Mouse (Mus musculus) liver, embryonic 11.5 days (tissue): ENCODE measurements around the gene Rspry1. TPM values are rescaled to one million over a fixed set of nuclear protein-coding genes. Genes with fewer than 3 reads are reported as not detected.

Experiments used
- ATAC-seq: fragments of 200-750 bp; cut with Nextera tagmentation; replicated peaks from 2 replicates; pipeline ENCODE4 v1.8.0; 2017; ENCODE audit warnings: moderate number of reproducible peaks, mild to moderate bottlenecking, moderate TSS enrichment, moderate library complexity; ENCODE audit not compliant: low FRiP score
- DNase-seq: peaks from one replicate; pipeline ENCODE4 v3.0.0-alpha.2; 2017; ENCODE audit warnings: low spot score
- H3K27ac ChIP-seq: fragments of 300-500 bp; sonication (generic); 2 replicates; pipeline ENCODE4 v1.5.1; 2014; ENCODE audit warnings: mild to moderate bottlenecking, low read depth, low read length, control low read depth
- H3K27me3 ChIP-seq: fragments of 300-500 bp; sonication (generic); replicated peaks from 2 replicates; pipeline ENCODE4 v1.6.1; 2014; ENCODE audit warnings: low read length, mixed read lengths; ENCODE audit not compliant: control insufficient read depth, insufficient read depth
- H3K36me3 ChIP-seq: fragments of 300-500 bp; sonication (generic); 2 replicates; pipeline ENCODE4 v1.6.1; 2014; ENCODE audit warnings: mild to moderate bottlenecking, low read length, moderate library complexity, mixed read lengths; ENCODE audit not compliant: control insufficient read depth, insufficient read depth
- H3K4me1 ChIP-seq: fragments of 300-500 bp; sonication (generic); replicated peaks from 2 replicates; pipeline ENCODE4 v1.6.1; 2014; ENCODE audit warnings: low read length, mixed read lengths; ENCODE audit not compliant: control insufficient read depth, insufficient read depth
- H3K4me2 ChIP-seq: fragments of 300-500 bp; sonication (generic); 2 replicates; pipeline ENCODE4 v1.6.1; 2014; ENCODE audit warnings: mild to moderate bottlenecking, control low read depth, moderate library complexity
- H3K4me3 ChIP-seq: fragments of 300-500 bp; sonication (generic); 2 replicates; pipeline ENCODE4 v1.5.1; 2014; ENCODE audit warnings: low read depth, low read length, control low read depth
- H3K9ac ChIP-seq: fragments of 300-500 bp; sonication (generic); 2 replicates; pipeline ENCODE4 v1.6.1; 2014; ENCODE audit warnings: low read depth, low read length, control low read depth
- H3K9me3 ChIP-seq: fragments of 300-500 bp; sonication (generic); 2 replicates; pipeline ENCODE4 v1.6.1; 2016; ENCODE audit warnings: low read length, inconsistent platforms, mixed read lengths; ENCODE audit not compliant: control insufficient read depth
- WGBS: fragments of 180-500 bp; shearing (Covaris S2); extraction: QIAGEN DNeasy Blood & Tissue Kit; methylation state at CpG from one replicate; pipeline ENCODE4 v1.1.7; 2014; 5-methylcytosine and 5-hydroxymethylcytosine counted together
- polyA plus RNA-seq: library from polyadenylated mRNA; unstranded; fragments of >200 nt; fragmentation: Nextera tagmentation; extraction: Ambion mirVana; gene quantifications from 2 replicates; pipeline ENCODE4 v1.2.1, GENCODE M21; 2014

The Rspry1 gene
- polyA plus RNA-seq, 1 experiment from 2014 or later, result 38.0 TPM

DNA sequence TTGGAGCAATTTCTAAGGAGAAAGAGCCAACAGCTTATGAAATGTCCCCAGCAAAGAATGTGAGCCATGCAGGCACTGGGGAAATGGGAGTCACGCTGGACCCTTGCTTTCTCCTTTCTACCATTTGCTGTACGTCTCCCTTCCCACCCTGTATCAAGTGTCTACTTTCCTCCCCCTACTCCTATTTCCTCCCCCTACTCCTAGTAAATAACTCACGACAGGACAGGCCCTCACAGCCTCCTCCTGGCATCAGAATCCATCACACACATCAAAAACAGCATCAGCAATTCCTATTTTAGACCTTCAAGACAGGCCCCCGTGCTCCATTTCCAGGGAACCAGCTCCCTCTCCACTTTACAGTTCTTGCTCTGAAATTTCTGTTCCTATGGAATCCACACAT is 10.0 kb upstream of the Rspry1 start:
- Histone ChIP-seq H3K36me3 (peaks cover 14% of the 10 kb centered on the region), H3K9me3 (no peaks in the 10 kb centered on the region), H3K4me1 (no peaks in the 10 kb centered on the region), H3K27ac (no peak overlapping the region), H3K27me3 (no peaks in the 10 kb centered on the region), H3K4me2 (no peak overlapping the region), H3K4me3 (no peak overlapping the region), H3K9ac (no peak overlapping the region)
- ATAC-seq, result no peak
- DNase-seq, result no peak
- 86% methylated on average over 4 of the region's 4 CpGs for WGBS

DNA sequence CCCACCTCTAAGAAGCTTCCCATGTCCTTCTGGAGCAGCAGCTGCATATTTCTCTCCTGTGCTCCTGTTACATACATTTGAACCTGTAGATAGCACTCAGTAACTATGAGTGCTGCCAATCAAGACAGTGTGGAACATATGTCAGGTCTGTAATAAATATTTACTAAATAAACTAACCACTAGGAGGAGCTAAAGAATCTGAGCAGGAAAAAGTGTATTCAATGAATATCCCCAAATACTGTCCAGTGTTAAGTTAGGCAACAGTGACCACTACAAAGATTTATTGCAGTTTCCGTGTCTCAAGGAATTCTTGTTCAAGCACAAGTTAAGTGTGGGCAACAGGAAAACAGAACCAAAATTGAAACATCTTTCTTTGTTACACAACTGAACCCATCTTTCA is 7.5 kb upstream of the Rspry1 start:
- DNase-seq, result no peak

DNA sequence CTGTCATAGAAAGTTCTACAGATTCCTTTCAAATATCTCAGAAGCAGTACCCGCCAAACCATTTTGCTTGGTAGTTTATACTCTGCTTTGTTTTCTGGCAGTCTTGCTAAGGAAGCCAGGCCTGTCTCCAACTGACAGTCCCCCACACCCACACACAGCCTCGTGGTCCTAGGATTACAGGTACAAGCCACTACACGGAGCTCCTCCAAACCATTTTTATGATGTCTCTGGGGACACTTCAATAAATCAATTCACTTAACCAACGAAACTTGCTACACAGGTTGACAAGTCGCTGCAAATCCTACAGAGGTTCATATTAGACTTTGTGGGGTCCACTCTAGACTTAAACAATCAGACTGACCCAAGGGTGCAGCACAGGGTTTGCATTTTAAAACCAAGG is 1.3 kb upstream of the Rspry1 start:
- ATAC-seq, result no peak
- Histone ChIP-seq H3K36me3 (0 out of 2 replicates have a peak, but pooled peaks cover 2% of the 10 kb centered on the region), H3K4me1 (peaks cover 12% of the 10 kb centered on the region), H3K4me2 (peak overlapping the region; percentile 90), H3K27ac (no peak overlapping the region; the same call in 1 of the 2 replicates), H3K4me3 (peak overlapping the region; percentile 99), H3K9ac (peak overlapping the region; percentile 94), H3K27me3 (no peaks in the 10 kb centered on the region), H3K9me3 (no peaks in the 10 kb centered on the region)
- 24% methylated on average over 5 of the region's 5 CpGs for WGBS
- no peak for DNase-seq

More for the DNA sequence above, 7.5 kb upstream of the Rspry1 start:
- 61% methylated on average over 1 of the region's 1 CpGs for WGBS
- no peak overlapping the region for H3K4me2 ChIP-seq
- H3K9me3 ChIP-seq, result no peaks in the 10 kb centered on the region
- H3K27ac ChIP-seq, result no peak overlapping the region
- no peaks in the 10 kb centered on the region for H3K4me1 ChIP-seq
- H3K4me3 ChIP-seq, result no peak overlapping the region
- no peak for ATAC-seq
- H3K9ac ChIP-seq, result no peak overlapping the region
- H3K36me3 ChIP-seq, result 0 out of 2 replicates have a peak, but pooled peaks cover 3% of the 10 kb centered on the region
- no peaks in the 10 kb centered on the region for H3K27me3 ChIP-seq

DNA sequence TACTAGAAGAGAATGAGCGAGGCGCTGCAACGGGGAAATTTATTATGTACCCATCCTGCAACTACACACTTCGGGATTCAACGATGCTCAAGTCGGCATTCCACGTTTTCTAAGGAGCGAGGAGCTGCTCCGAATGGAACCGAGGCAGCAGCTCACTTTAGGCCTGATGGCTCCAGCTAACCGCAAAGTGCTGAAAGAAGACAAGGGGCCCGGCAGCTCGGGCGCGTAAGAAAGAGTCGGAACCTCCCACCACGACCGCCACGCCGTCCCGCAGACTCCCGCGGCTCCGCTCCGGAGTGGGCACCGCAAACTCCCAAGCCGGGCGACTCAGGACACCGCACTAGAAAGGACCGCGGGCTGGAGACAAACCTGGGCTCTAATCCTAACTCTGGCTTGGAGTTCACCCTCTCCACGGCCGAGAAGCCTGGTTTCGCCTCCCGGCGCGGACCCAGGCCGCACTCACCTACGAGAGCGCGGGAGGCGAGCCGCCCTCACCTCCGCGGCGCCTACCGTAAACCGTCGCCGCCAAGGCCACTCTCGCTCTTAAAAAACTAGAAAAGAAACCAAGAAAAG is 617 bp upstream of the Rspry1 start:
- peak overlapping the region; percentile 90 for H3K4me2 ChIP-seq
- no peaks in the 10 kb centered on the region for H3K9me3 ChIP-seq
- H3K36me3 ChIP-seq, result 0 out of 2 replicates have a peak, but pooled peaks cover 2% of the 10 kb centered on the region
- peaks cover 12% of the 10 kb centered on the region for H3K4me1 ChIP-seq
- DNase-seq, result no peak
- peak overlapping the region; percentile 94 for H3K9ac ChIP-seq
- H3K4me3 ChIP-seq, result peak overlapping the region; percentile 99
- ATAC-seq, result peak; percentile 19
- no peaks in the 10 kb centered on the region for H3K27me3 ChIP-seq
- peak overlapping the region; percentile 77 for H3K27ac ChIP-seq
- WGBS, result under 1% methylated on average over 51 of the region's 51 CpGs

DNA sequence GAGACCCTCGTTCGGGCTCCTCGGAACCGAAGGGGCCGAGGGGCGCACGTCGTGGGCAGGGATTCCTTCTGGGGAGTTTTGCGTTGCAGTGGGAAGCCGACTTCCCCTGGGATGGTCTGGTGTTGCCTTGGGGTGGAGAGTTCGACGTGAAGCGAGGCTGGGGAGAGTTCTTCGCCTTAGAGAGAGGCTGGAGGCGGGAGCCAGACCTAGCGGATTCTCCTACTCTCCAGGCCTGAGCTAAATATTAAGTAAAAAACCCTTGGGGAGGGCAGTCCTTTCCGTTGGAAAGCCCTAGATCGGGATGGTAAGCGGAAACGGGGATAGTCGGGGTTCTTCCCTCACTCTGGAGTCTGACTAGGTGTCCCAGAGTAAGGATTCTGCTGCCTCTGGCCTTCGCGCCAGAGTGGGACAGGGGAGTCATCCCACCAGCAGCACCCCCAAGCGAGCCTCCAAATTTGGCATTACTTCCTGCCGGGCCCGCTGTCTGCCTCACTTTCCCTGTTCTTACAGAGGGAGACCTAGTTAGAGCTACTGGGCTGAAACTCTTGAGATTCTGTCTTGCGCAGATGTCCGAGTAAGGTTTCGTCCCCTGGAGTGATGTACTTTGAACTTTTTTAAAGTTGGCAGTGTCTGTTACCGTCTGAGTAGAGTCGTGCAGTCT is 864 bp downstream of the Rspry1 start:
- Histone ChIP-seq H3K9ac (peak overlapping the region; percentile 98), H3K27me3 (no peaks in the 10 kb centered on the region), H3K36me3 (no peaks in the 10 kb centered on the region), H3K4me1 (peaks cover 12% of the 10 kb centered on the region), H3K4me3 (peak overlapping the region; percentile 99), H3K27ac (peak overlapping the region; percentile 88), H3K9me3 (no peaks in the 10 kb centered on the region), H3K4me2 (peak overlapping the region; percentile 92)
- under 1% methylated on average over 31 of the region's 31 CpGs for WGBS
- ATAC-seq (no peak), DNase-seq (peak; percentile 59)

DNA sequence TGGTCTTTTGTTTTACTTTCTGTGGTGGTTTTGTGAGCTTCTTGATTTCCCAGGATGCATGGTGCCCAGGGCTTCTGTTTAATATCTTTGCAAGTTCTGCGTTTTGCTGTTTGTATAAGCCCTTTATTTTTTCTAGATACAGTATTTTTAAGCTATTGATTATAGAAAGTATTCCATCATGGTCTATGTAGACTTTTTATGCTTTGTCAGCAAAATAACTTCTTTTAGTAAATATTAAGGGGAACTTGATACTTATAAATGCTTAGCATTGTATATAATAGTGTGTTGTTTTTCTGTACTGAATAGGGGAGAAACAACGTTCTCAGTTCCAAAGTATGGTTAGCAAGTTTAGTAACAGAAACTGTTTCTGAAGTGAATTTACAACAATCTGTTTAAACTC is 2.3 kb downstream of the Rspry1 start:
- ATAC-seq (no peak), DNase-seq (no peak)
- Histone ChIP-seq H3K4me3 (no peak overlapping the region), H3K4me2 (peak overlapping the region; percentile 92; the same call in 1 of the 2 replicates), H3K9ac (no peak overlapping the region), H3K9me3 (no peaks in the 10 kb centered on the region), H3K27me3 (no peaks in the 10 kb centered on the region), H3K36me3 (no peaks in the 10 kb centered on the region), H3K27ac (no peak overlapping the region), H3K4me1 (peaks cover 12% of the 10 kb centered on the region)
- WGBS, result 87% methylated on average over 2 of the region's 2 CpGs

DNA sequence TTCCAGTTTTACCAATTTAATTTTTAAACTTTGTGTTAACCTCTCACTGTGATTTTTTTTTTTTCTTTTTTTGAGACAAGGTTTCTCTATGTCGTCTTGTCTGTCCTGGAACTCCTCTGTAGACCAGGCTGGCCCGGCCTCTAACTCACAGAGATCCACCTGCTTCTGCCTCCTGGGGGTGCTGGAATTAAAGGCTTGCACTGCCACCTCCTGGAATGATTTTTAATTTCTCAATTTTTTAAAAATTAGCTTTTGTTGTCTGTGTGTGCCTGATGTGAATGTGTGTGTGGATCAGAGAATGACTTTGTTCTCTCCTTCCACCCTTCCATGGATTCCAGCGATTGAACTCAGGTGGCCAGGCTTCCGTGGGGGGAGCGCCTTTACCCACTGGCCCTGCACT is 5.3 kb downstream of the Rspry1 start:
- 88% methylated on average over 5 of the region's 5 CpGs for WGBS
- ATAC-seq (no peak), DNase-seq (no peak)
- H3K9ac ChIP-seq, result no peak overlapping the region
- no peaks in the 10 kb centered on the region for H3K27me3 ChIP-seq
- H3K9me3 ChIP-seq, result no peaks in the 10 kb centered on the region
- no peaks in the 10 kb centered on the region for H3K36me3 ChIP-seq
- H3K27ac ChIP-seq, result no peak overlapping the region
- H3K4me2 ChIP-seq, result no peak overlapping the region
- no peak overlapping the region for H3K4me3 ChIP-seq
- H3K4me1 ChIP-seq, result peaks cover 4% of the 10 kb centered on the region

DNA sequence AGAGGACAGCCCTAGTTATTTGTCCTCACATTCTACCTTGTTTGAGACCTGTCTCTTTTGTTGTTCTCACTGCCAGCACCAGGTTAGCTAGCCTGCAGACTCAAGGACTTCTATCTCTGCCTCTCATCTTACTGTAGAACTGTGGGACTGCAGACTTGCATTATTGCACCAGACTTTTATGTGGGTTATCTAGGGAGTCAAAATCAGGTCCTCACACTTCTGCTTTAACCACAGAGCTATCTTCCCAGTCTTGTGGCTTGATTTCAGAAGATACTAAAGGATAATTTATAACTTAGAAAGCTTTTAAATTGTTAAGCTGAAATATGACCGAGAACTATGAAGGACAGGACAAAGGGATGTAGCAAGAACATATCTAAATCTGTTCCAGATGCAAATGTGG is 23.1 kb downstream of the Rspry1 start:
- DNase-seq (no peak), ATAC-seq (no peak)
- Histone ChIP-seq H3K4me1 (no peaks in the 10 kb centered on the region), H3K27me3 (no peaks in the 10 kb centered on the region), H3K27ac (no peak overlapping the region), H3K36me3 (peaks cover 7% of the 10 kb centered on the region; the same call in 1 of the 2 replicates), H3K9me3 (no peaks in the 10 kb centered on the region), H3K4me2 (no peak overlapping the region), H3K4me3 (no peak overlapping the region), H3K9ac (no peak overlapping the region)
- 85% methylated on average over 1 of the region's 1 CpGs for WGBS
